Mouse (Mus musculus) MEL (cell line): ENCODE measurements around the gene Rom1.

ENCODE experiments used
- E2F4 ChIP-seq: IDR thresholded peaks from 2 replicates; pipeline ENCODE4 v1.6.1; 2011; ENCODE audit warnings: low read depth, low read length, improper control_type of control experiment, borderline replicate concordance
- TCF12 ChIP-seq: IDR thresholded peaks from 2 replicates; pipeline ENCODE4 v1.6.1; 2014; ENCODE audit warnings: low read depth, mild to moderate bottlenecking, inconsistent platforms, low read length, improper control_type of control experiment, moderate library complexity

GRCm38 (mm10) chr19:8946929-8947328 lies 17.8 kb upstream of the Rom1 start:
- TF ChIP-seq TCF12 = no peak
- no peak for TF ChIP-seq E2F4
